Mouse (Mus musculus) kidney, postnatal 0 days (tissue): ENCODE results near the gene Zfp148. TPM values are rescaled to one million over a fixed set of nuclear protein-coding genes. Genes with fewer than 3 reads are reported as not detected.

Experiments used
- ATAC-seq: fragments of 200-750 bp; cut with Nextera tagmentation; replicated peaks from 2 replicates; pipeline ENCODE4 v1.8.0; 2017; ENCODE audit warnings: low read depth, moderate number of reproducible peaks, moderate TSS enrichment, moderate library complexity; ENCODE audit not compliant: low FRiP score
- DNase-seq: peaks from one replicate; pipeline ENCODE4 v3.0.0-alpha.2; 2016; ENCODE audit warnings: low spot score
- H3K27ac ChIP-seq: fragments of 300-500 bp; sonication (generic); 2 replicates; pipeline ENCODE4 v1.5.1; 2014; ENCODE audit warnings: mild to moderate bottlenecking
- H3K27me3 ChIP-seq: fragments of 300-500 bp; sonication (generic); 2 replicates; pipeline ENCODE4 v1.6.1; 2014; ENCODE audit warnings: low read length, mixed read lengths; ENCODE audit not compliant: insufficient read depth
- H3K36me3 ChIP-seq: fragments of 300-500 bp; sonication (generic); 2 replicates; pipeline ENCODE4 v1.6.1; 2014; ENCODE audit warnings: low read length, mixed read lengths; ENCODE audit not compliant: insufficient read depth
- H3K4me1 ChIP-seq: fragments of 300-500 bp; sonication (generic); replicated peaks from 2 replicates; pipeline ENCODE4 v1.6.1; 2014; ENCODE audit warnings: antibody characterized with exemption, low read length, mixed read lengths; ENCODE audit not compliant: insufficient read depth
- H3K4me2 ChIP-seq: fragments of 300-500 bp; sonication (generic); 2 replicates; pipeline ENCODE4 v1.6.1; 2014; ENCODE audit warnings: mild to moderate bottlenecking, low read length, moderate library complexity, mixed read lengths
- H3K4me3 ChIP-seq: fragments of 300-500 bp; sonication (generic); replicated peaks from 2 replicates; pipeline ENCODE4 v1.5.1; 2014; ENCODE audit warnings: low read depth, low read length
- H3K9ac ChIP-seq: fragments of 300-500 bp; sonication (generic); 2 replicates; pipeline ENCODE4 v1.6.1; 2014; ENCODE audit warnings: low read depth, low read length
- H3K9me3 ChIP-seq: fragments of 300-500 bp; sonication (generic); replicated peaks from 2 replicates; pipeline ENCODE4 v1.6.1; 2016; ENCODE audit warnings: low read length, inconsistent platforms, mixed read lengths
- CTCF ChIP-seq: IDR thresholded peaks from 2 replicates; pipeline ENCODE4 v1.5.1; 2016; ENCODE audit warnings: antibody characterized with exemption, low read depth, mild to moderate bottlenecking, moderate library complexity
- WGBS: fragments of 180-500 bp; shearing (Covaris S2); extraction: QIAGEN DNeasy Blood & Tissue Kit; methylation state at CpG from one replicate; pipeline ENCODE4 v1.1.7; 2014; 5-methylcytosine and 5-hydroxymethylcytosine counted together
- polyA plus RNA-seq: library from polyadenylated mRNA; unstranded; fragments of >200 nt; fragmentation: Nextera tagmentation; extraction: Ambion mirVana; gene quantifications from 2 replicates; pipeline ENCODE4 v1.2.1, GENCODE M21; 2015

Gene Zfp148
- polyA plus RNA-seq, 1 experiment from 2014 or later, result 49.4 TPM

GRCm38 (mm10) chr16:33357805-33358204, 22.8 kb upstream of the Zfp148 start:
- Histone ChIP-seq H3K27ac (no peak overlapping the region), H3K9me3 (no peaks in the 10 kb centered on the region), H3K4me3 (no peak overlapping the region), H3K4me1 (no peaks in the 10 kb centered on the region), H3K9ac (no peak overlapping the region), H3K36me3 (no peaks in the 10 kb centered on the region), H3K27me3 (no peaks in the 10 kb centered on the region), H3K4me2 (no peak overlapping the region)
- TF ChIP-seq CTCF, result no peak
- DNase-seq, result no peak
- 62% methylated on average over 6 of the region's 6 CpGs for WGBS
- ATAC-seq, result no peak

GRCm38 (mm10) chr16:33365772-33366171, 14.9 kb upstream of the Zfp148 start:
- 92% methylated on average over 6 of the region's 6 CpGs for WGBS
- Histone ChIP-seq H3K4me1 (no peaks in the 10 kb centered on the region), H3K4me3 (no peak overlapping the region), H3K27ac (no peak overlapping the region), H3K9ac (no peak overlapping the region), H3K4me2 (no peak overlapping the region), H3K36me3 (no peaks in the 10 kb centered on the region), H3K9me3 (no peaks in the 10 kb centered on the region), H3K27me3 (no peaks in the 10 kb centered on the region)
- ATAC-seq, result no peak
- no peak for TF ChIP-seq CTCF
- no peak for DNase-seq

- ATAC-seq (no peak), DNase-seq (no peak)
- H3K4me2 ChIP-seq, result no peak overlapping the region
- H3K9ac ChIP-seq, result no peak overlapping the region
- H3K4me1 ChIP-seq, result no peaks in the 10 kb centered on the region
- no peaks in the 10 kb centered on the region for H3K27me3 ChIP-seq
- H3K27ac ChIP-seq, result no peak overlapping the region
- no peaks in the 10 kb centered on the region for H3K36me3 ChIP-seq
- H3K4me3 ChIP-seq, result no peak overlapping the region
- TF ChIP-seq CTCF, result no peak
- WGBS, result 73% methylated on average over 3 of the region's 3 CpGs
- H3K9me3 ChIP-seq, result no peaks in the 10 kb centered on the region
Observed at GRCm38 (mm10) chr16:33368632-33369031, 12.0 kb upstream of the Zfp148 start.

GRCm38 (mm10) chr16:33370836-33371235, 9.8 kb upstream of the Zfp148 start:
- ATAC-seq, result no peak
- WGBS, result 44% methylated on average over 6 of the region's 6 CpGs

GRCm38 (mm10) chr16:33372611-33373010, 8.0 kb upstream of the Zfp148 start:
- no peak overlapping the region for H3K27ac ChIP-seq
- no peaks in the 10 kb centered on the region for H3K9me3 ChIP-seq
- no peak overlapping the region for H3K9ac ChIP-seq
- ATAC-seq, result no peak
- H3K4me1 ChIP-seq, result no peaks in the 10 kb centered on the region
- no peak for TF ChIP-seq CTCF
- no peak overlapping the region for H3K4me2 ChIP-seq
- H3K27me3 ChIP-seq, result no peaks in the 10 kb centered on the region
- H3K4me3 ChIP-seq, result no peak overlapping the region
- DNase-seq, result no peak
- 55% methylated on average over 5 of the region's 5 CpGs for WGBS
- no peaks in the 10 kb centered on the region for H3K36me3 ChIP-seq

More at GRCm38 (mm10) chr16:33370836-33371235, 9.8 kb upstream of the Zfp148 start:
- H3K27me3 ChIP-seq, result no peaks in the 10 kb centered on the region
- H3K9me3 ChIP-seq, result no peaks in the 10 kb centered on the region
- no peak overlapping the region for H3K9ac ChIP-seq
- no peaks in the 10 kb centered on the region for H3K4me1 ChIP-seq
- H3K36me3 ChIP-seq, result no peaks in the 10 kb centered on the region
- H3K27ac ChIP-seq, result no peak overlapping the region
- no peak overlapping the region for H3K4me3 ChIP-seq
- no peak overlapping the region for H3K4me2 ChIP-seq
- no peak for DNase-seq
- no peak for TF ChIP-seq CTCF

GRCm38 (mm10) chr16:33373326-33373725, 7.3 kb upstream of the Zfp148 start:
- Histone ChIP-seq H3K4me3 (no peak overlapping the region), H3K4me1 (no peaks in the 10 kb centered on the region), H3K9me3 (no peaks in the 10 kb centered on the region), H3K9ac (no peak overlapping the region), H3K4me2 (no peak overlapping the region), H3K36me3 (no peaks in the 10 kb centered on the region), H3K27ac (no peak overlapping the region), H3K27me3 (no peaks in the 10 kb centered on the region)
- DNase-seq (no peak), ATAC-seq (no peak)
- TF ChIP-seq CTCF, result no peak
- 93% methylated on average over 2 of the region's 2 CpGs for WGBS

GRCm38 (mm10) chr16:33376266-33376665, 4.4 kb upstream of the Zfp148 start:
- ATAC-seq, result no peak
- WGBS, result 77% methylated on average over 5 of the region's 5 CpGs
- Histone ChIP-seq H3K9ac (no peak overlapping the region), H3K4me1 (peaks cover 4% of the 10 kb centered on the region; the same call in 1 of the 2 replicates), H3K9me3 (no peaks in the 10 kb centered on the region), H3K4me3 (no peak overlapping the region), H3K36me3 (no peaks in the 10 kb centered on the region), H3K27ac (no peak overlapping the region), H3K27me3 (no peaks in the 10 kb centered on the region), H3K4me2 (no peak overlapping the region)
- DNase-seq, result no peak
- TF ChIP-seq CTCF, result no peak
